Mouse (Mus musculus) urinary bladder, adult 2 months (tissue): ENCODE measurements at regions not wholly inside any gene's neighbourhood (a gene's known extent, or its start where the extent isn't known, plus 50 kb on each side); places are given as distances from the start of the nearest gene placed in this dataset.

Source experiments
- DNase-seq: peaks from one replicate; pipeline ENCODE4 v3.0.0; 2022; ENCODE audit warnings: low spot score

- no peak for DNase-seq
Observed at GRCm38 (mm10) chr7:117263126-117263525, 117.7 kb upstream of the Xylt1 start.

GRCm38 (mm10) chr7:117264341-117264740 lies 116.4 kb upstream of the Xylt1 start:
- no peak for DNase-seq

- DNase-seq = no peak
Observed at GRCm38 (mm10) chr7:117268096-117268495, 112.7 kb upstream of the Xylt1 start.

GRCm38 (mm10) chr7:117269263-117269897 lies 111.4 kb upstream of the Xylt1 start:
- no peak for DNase-seq

- no peak for DNase-seq
Observed at GRCm38 (mm10) chr7:117278388-117278961, 102.3 kb upstream of the Xylt1 start.

GRCm38 (mm10) chr7:117282194-117282593 lies 98.6 kb upstream of the Xylt1 start:
- DNase-seq = no peak

GRCm38 (mm10) chr7:117285206-117285605 lies 95.6 kb upstream of the Xylt1 start:
- no peak for DNase-seq

GRCm38 (mm10) chr7:117285985-117286384 lies 94.8 kb upstream of the Xylt1 start:
- no peak for DNase-seq

GRCm38 (mm10) chr7:117303705-117304104 lies 77.1 kb upstream of the Xylt1 start:
- no peak for DNase-seq

GRCm38 (mm10) chr7:117310586-117311200 lies 70.1 kb upstream of the Xylt1 start:
- no peak for DNase-seq

GRCm38 (mm10) chr7:117311316-117311715 lies 69.5 kb upstream of the Xylt1 start:
- no peak for DNase-seq

- no peak for DNase-seq
Observed at GRCm38 (mm10) chr7:117316126-117316805, 64.5 kb upstream of the Xylt1 start.

- DNase-seq = no peak
Observed at GRCm38 (mm10) chr7:117317362-117317761, 63.4 kb upstream of the Xylt1 start.

- no peak for DNase-seq
Observed at GRCm38 (mm10) chr7:117320552-117320951, 60.2 kb upstream of the Xylt1 start.
